Mouse (Mus musculus): ENCODE results near the gene Chrm4. TPM values are rescaled to one million over a fixed set of nuclear protein-coding genes. Genes with fewer than 3 reads are reported as not detected.

Gene Chrm4
- polyA plus RNA-seq, 1 experiment: 0.92 TPM

DNA sequence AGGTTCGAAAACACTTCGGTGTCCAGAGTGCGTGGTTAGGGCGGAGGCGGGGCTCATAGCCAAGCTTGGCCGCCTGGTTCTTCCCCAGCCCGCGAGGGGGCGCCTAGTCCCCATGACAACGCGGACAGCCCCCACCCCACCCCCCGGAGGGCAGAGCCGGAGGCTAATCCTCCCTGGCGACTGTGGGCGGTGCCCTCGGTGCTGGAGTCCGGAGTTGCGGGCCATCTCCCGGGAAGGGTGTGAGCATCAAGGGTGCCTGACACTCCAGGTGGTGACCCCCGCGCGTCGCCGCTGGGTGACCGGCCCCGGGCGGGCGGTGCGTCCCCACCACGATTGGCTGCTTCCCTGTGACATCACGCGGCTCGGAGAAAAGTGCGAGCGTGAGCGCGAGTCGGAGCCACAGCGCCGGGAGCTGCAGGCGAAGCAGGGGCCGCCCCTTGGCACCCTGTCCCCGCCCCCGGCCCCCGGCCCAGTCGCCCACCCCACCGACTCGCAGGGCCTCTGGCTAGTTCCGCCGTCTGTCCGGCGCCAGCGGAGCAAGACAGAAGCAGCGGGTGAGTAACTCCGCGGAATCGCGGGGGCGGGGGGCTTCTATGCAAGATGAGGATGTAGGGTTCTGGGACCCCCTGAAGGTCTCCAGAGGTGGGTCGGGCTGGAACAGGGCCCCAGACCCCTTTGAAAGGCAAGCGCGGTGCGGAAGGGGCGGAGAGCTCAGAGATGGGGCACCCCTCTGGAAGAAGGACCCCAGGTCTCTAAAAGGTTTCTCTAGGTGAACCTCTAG lies 5.1 kb upstream of the Chrm4 start:
- peak overlapping the region; percentile 91 for H3K4me3 ChIP-seq (replicated peaks)
- H3K27me3 ChIP-seq (replicated peaks): peaks cover 58% of the 10 kb centered on the region
- no peaks in the 10 kb centered on the region for H3K9me3 ChIP-seq
- TF ChIP-seq GATA1 (IDR thresholded peaks at IDR 0.05; ENCODE audit: borderline replicate concordance, low read length): no peak
- no peak for TF ChIP-seq FLI1 (IDR thresholded peaks at IDR 0.05; ENCODE audit: low read length)
- peaks cover 63% of the 10 kb centered on the region for H3K4me1 ChIP-seq
- H3K36me3 ChIP-seq (replicated peaks; ENCODE audit: low read length): peaks cover 29% of the 10 kb centered on the region

DNA sequence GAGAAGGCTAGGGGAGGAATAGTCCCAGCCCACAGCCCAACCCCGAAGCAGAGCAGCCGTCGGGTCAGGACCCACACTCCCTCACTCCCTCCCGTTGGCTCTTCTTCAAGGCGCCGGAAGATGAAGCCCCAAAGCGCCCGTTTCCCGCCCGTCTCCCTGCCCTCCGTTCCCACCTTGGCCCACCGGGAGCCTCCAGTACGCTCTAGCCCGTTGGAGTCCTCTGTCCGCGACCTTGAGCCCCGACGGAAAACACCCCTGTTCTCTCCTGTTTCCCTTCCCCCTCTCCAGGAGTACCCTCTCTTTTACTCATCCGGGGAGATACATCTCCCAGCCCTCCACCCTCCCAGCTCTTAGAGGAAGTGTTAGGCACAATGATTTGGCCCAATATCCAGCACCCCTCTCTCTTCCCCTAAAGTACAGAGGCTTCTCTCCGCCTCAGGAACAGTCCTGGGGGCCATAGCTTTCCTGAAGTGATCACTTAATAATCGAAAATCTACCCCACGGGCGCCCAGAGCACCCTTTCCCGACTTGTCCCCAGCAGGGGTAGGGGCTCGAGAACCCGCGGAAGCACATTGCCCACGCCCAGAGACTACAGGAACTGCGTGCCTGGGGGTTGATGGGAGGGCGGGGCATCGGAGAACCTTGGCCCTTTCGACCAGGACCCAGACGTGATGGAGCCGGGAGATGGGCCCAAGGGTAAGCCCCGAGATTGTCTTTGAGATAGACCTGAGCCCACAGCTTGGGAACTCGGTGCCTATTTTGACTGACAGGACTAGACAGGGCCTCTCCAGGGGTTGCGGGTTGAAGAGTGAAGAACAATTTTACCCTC lies 4.2 kb upstream of the Chrm4 start:
- Histone ChIP-seq H3K36me3 (replicated peaks; ENCODE audit: low read length) (peaks cover 21% of the 10 kb centered on the region), H3K4me1 (peaks cover 68% of the 10 kb centered on the region), H3K4me3 (replicated peaks) (peak overlapping the region; percentile 91), H3K9me3 (no peaks in the 10 kb centered on the region), H3K27me3 (replicated peaks) (peaks cover 58% of the 10 kb centered on the region)
- TF ChIP-seq FLI1 (IDR thresholded peaks at IDR 0.05; ENCODE audit: low read length): no peak
- TF ChIP-seq GATA1 (IDR thresholded peaks at IDR 0.05; ENCODE audit: borderline replicate concordance, low read length): no peak

GRCm38 (mm10) chr2:91923415-91924337 lies 3.4 kb upstream of the Chrm4 start:
- peaks cover 18% of the 10 kb centered on the region for H3K36me3 ChIP-seq (replicated peaks; ENCODE audit: low read length)
- H3K4me3 ChIP-seq (replicated peaks): peak overlapping the region; percentile 91
- H3K9me3 ChIP-seq: no peaks in the 10 kb centered on the region
- TF ChIP-seq GATA1 (IDR thresholded peaks at IDR 0.05; ENCODE audit: borderline replicate concordance, low read length) (no peak), FLI1 (IDR thresholded peaks at IDR 0.05; ENCODE audit: low read length) (no peak)
- peaks cover 58% of the 10 kb centered on the region for H3K27me3 ChIP-seq (replicated peaks)
- peaks cover 76% of the 10 kb centered on the region for H3K4me1 ChIP-seq

DNA sequence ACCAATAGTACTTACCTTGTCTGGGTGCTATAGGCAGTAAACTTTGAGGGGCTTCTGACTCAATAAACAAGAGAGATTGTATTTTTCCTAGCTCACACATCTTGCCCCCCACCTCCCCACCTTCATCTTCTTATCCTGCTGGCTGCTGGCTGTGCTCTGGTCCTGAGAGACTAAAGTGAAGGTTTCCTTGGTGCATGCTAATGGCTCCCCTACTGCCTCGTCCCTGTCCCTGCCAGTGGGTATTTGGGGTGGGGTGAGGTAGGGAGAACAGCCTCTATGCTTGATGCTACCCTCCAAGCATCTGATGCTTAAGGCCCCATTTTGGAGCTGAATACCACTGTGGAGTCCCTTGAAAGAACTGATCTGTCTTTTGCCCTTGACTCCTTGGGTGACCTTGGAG lies 2.3 kb upstream of the Chrm4 start:
- Histone ChIP-seq H3K36me3 (replicated peaks; ENCODE audit: low read length) (peaks cover 22% of the 10 kb centered on the region), H3K4me1 (peaks cover 78% of the 10 kb centered on the region), H3K4me3 (replicated peaks) (no peak overlapping the region), H3K27me3 (replicated peaks) (peaks cover 58% of the 10 kb centered on the region), H3K9me3 (no peaks in the 10 kb centered on the region)
- TF ChIP-seq FLI1 (IDR thresholded peaks at IDR 0.05; ENCODE audit: low read length) (no peak), GATA1 (IDR thresholded peaks at IDR 0.05; ENCODE audit: borderline replicate concordance, low read length) (no peak)

GRCm38 (mm10) chr2:91925442-91925841 lies 1.6 kb upstream of the Chrm4 start:
- Histone ChIP-seq H3K4me1 (peaks cover 81% of the 10 kb centered on the region), H3K9me3 (no peaks in the 10 kb centered on the region), H3K4me3 (replicated peaks) (peak overlapping the region; percentile 66), H3K36me3 (replicated peaks; ENCODE audit: low read length) (peaks cover 24% of the 10 kb centered on the region), H3K27me3 (replicated peaks) (peaks cover 58% of the 10 kb centered on the region)
- no peak for TF ChIP-seq FLI1 (IDR thresholded peaks at IDR 0.05; ENCODE audit: low read length)
- no peak for TF ChIP-seq GATA1 (IDR thresholded peaks at IDR 0.05; ENCODE audit: borderline replicate concordance, low read length)

GRCm38 (mm10) chr2:91927826-91928533 lies 931 bp downstream of the Chrm4 start:
- TF ChIP-seq FLI1 (IDR thresholded peaks at IDR 0.05; ENCODE audit: low read length) (no peak), GATA1 (IDR thresholded peaks at IDR 0.05; ENCODE audit: borderline replicate concordance, low read length) (no peak)
- peaks cover 81% of the 10 kb centered on the region for H3K4me1 ChIP-seq
- peaks cover 33% of the 10 kb centered on the region for H3K27me3 ChIP-seq (replicated peaks)
- peak overlapping the region; percentile 84 for H3K4me3 ChIP-seq (replicated peaks)
- H3K36me3 ChIP-seq (replicated peaks; ENCODE audit: low read length): peaks cover 49% of the 10 kb centered on the region
- no peaks in the 10 kb centered on the region for H3K9me3 ChIP-seq

DNA sequence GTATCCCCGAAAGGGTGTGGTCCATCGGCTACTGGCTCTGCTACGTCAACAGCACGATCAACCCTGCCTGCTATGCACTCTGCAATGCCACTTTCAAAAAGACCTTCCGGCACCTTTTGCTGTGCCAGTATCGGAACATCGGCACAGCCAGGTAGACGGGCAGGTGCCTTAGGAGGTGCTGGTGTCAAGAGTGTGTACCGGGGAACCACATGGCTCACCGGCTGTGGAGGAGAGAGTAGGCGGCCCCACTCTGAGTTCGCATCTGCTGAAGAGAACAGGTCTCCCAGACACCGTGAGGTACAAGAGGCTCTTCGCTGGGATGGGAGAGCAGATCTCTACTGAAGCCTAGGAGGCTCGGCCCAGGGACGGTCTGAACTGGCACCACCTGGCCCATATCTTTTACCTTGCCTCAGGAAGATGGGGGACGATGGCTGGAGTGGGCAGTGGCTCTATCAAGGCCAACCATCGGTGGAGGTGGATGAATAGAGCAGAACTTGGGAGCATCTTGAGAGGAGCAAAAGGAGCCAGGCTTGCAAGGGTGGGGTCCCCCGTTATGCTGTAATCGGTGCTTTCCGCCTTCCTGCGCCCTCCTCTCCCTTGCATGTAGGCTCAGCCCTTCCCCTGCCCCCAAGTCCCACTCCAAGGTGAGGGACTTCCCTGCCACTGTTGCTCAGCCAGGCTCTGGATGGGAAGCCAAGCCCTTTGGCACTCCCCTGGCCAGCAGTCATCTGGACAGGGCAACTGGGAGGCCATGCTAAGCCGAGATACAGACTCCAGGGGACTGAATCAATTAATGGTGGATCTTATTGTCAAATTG lies 1.7 kb downstream of the Chrm4 start:
- Histone ChIP-seq H3K36me3 (replicated peaks; ENCODE audit: low read length) (peaks cover 56% of the 10 kb centered on the region), H3K4me3 (replicated peaks) (peak overlapping the region; percentile 84), H3K9me3 (no peaks in the 10 kb centered on the region), H3K4me1 (peaks cover 81% of the 10 kb centered on the region), H3K27me3 (replicated peaks) (peaks cover 25% of the 10 kb centered on the region)
- TF ChIP-seq GATA1 (IDR thresholded peaks at IDR 0.05; ENCODE audit: borderline replicate concordance, low read length) (no peak), FLI1 (IDR thresholded peaks at IDR 0.05; ENCODE audit: low read length) (no peak)

DNA sequence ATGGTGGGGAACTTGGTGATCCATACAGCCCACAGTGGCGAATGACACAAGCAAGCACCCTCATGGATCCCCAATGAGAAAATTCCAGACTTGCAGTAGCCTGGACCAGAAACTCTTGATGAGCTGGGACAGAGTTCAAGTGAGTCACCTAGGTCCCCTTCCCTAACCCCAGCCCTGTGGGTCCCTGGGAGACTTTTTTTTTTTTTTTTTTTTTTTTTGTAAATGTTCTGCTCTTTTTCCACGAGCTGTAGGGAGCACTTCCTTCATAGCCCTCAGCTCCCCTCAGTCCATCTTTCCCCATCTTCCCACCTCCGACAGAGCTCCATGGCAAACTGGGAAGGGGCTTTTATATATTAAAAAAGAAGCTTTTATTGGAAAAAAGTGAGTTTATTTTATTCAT lies 2.4 kb downstream of the Chrm4 start:
- peaks cover 64% of the 10 kb centered on the region for H3K36me3 ChIP-seq (replicated peaks; ENCODE audit: low read length)
- TF ChIP-seq GATA1 (IDR thresholded peaks at IDR 0.05; ENCODE audit: borderline replicate concordance, low read length): no peak
- TF ChIP-seq FLI1 (IDR thresholded peaks at IDR 0.05; ENCODE audit: low read length): no peak
- peaks cover 82% of the 10 kb centered on the region for H3K4me1 ChIP-seq
- H3K27me3 ChIP-seq (replicated peaks): peaks cover 20% of the 10 kb centered on the region
- no peaks in the 10 kb centered on the region for H3K9me3 ChIP-seq
- no peak overlapping the region for H3K4me3 ChIP-seq (replicated peaks)
